Mouse (Mus musculus) limb, embryonic 11.5 days (tissue): Measurements from ENCODE around the gene Tmtc4. TPM values are rescaled to one million over a fixed set of nuclear protein-coding genes. Genes with fewer than 3 reads are reported as not detected.

Experiments used
- ATAC-seq: fragments of 200-750 bp; cut with Nextera tagmentation; 2 replicates; pipeline ENCODE4 v1.8.0; 2017; ENCODE audit warnings: low read depth; ENCODE audit not compliant: insufficient number of reproducible peaks, low FRiP score, low TSS enrichment
- DNase-seq: peaks from one replicate; pipeline ENCODE4 v3.0.0-alpha.2; 2015; ENCODE audit warnings: low spot score
- H3K27ac ChIP-seq: fragments of 300-500 bp; sonication (generic); replicated peaks from 2 replicates; pipeline ENCODE4 v1.5.1; 2014; ENCODE audit warnings: low read depth, mild to moderate bottlenecking, low read length
- H3K27me3 ChIP-seq: fragments of 300-500 bp; sonication (generic); 2 replicates; pipeline ENCODE4 v1.6.1; 2014; ENCODE audit warnings: mild to moderate bottlenecking, low read length, mixed read lengths; ENCODE audit not compliant: control insufficient read depth, insufficient read depth
- H3K36me3 ChIP-seq: fragments of 300-500 bp; sonication (generic); 2 replicates; pipeline ENCODE4 v1.6.1; 2014; ENCODE audit warnings: mild to moderate bottlenecking, low read length, moderate library complexity, mixed read lengths; ENCODE audit not compliant: control insufficient read depth, insufficient read depth
- H3K4me1 ChIP-seq: fragments of 300-500 bp; sonication (generic); 2 replicates; pipeline ENCODE4 v1.6.1; 2014; ENCODE audit warnings: low read length, mixed read lengths; ENCODE audit not compliant: control insufficient read depth, insufficient read depth
- H3K4me2 ChIP-seq: fragments of 300-500 bp; sonication (generic); 2 replicates; pipeline ENCODE4 v1.6.1; 2014; ENCODE audit warnings: low read depth, mild to moderate bottlenecking, moderate library complexity; ENCODE audit not compliant: severe bottlenecking
- H3K4me3 ChIP-seq: fragments of 300-500 bp; sonication (generic); 2 replicates; pipeline ENCODE4 v1.5.1; 2014; ENCODE audit warnings: low read depth, low read length
- H3K9ac ChIP-seq: fragments of 300-500 bp; sonication (generic); 2 replicates; pipeline ENCODE4 v1.6.1; 2014; ENCODE audit warnings: mild to moderate bottlenecking, low read length
- H3K9me3 ChIP-seq: fragments of 300-500 bp; sonication (generic); 2 replicates; pipeline ENCODE4 v1.6.1; 2016; ENCODE audit warnings: low read length; ENCODE audit not compliant: control insufficient read depth
- WGBS: fragments of 180-500 bp; shearing (Covaris S2); extraction: QIAGEN DNeasy Blood & Tissue Kit; methylation state at CpG from one replicate; pipeline ENCODE4 v1.1.7; 2014; 5-methylcytosine and 5-hydroxymethylcytosine counted together
- polyA plus RNA-seq: library from polyadenylated mRNA; unstranded; fragments of >200 nt; fragmentation: Nextera tagmentation; extraction: Ambion mirVana; gene quantifications from 2 replicates; pipeline ENCODE4 v1.2.1, GENCODE M21; 2014

Gene Tmtc4
- polyA plus RNA-seq, 1 experiment from 2014 or later, result 31.7 TPM

DNA sequence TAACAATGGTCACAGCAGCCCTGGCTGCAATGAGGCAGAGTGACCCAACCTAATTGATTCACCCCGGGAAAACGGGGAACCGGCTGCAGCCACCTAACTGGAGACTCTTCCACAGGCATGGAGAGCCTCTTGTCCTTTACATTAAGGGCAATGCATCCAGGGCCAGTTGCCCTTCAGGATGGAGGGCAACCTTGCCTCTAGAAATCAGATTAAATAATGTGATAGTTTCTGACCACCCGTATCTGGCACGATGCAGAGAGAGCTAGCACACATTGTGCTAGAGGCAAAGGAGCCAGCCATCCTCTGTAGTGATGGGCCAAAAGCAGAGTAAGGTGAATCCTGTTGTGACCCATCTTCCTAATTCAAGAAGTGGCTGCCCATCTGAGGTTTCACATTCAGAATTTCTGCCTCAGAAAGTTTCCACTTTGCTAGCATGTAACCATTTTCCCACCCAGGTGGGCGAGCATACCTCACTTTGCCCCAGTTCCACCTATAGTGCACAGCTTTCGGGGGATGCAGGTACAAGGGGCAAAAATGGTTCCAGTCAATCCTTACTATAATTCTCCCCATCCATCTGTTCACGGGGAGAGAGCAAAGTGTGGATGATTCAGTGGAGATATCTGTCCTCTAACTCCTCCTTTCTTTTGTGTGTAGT lies 1.9 kb downstream of the Tmtc4 start:
- WGBS, result 47% methylated on average over 8 of the region's 8 CpGs
- H3K9ac ChIP-seq, result peak overlapping the region; percentile 93
- H3K27me3 ChIP-seq, result no peaks in the 10 kb centered on the region
- H3K27ac ChIP-seq, result no peak overlapping the region
- no peaks in the 10 kb centered on the region for H3K36me3 ChIP-seq
- DNase-seq (no peak), ATAC-seq (no peak)
- H3K4me3 ChIP-seq, result peak overlapping the region; percentile 89
- H3K9me3 ChIP-seq, result no peaks in the 10 kb centered on the region
- H3K4me1 ChIP-seq, result peaks cover 6% of the 10 kb centered on the region; the same call in 1 of the 2 replicates
- H3K4me2 ChIP-seq, result peak overlapping the region; percentile 87

DNA sequence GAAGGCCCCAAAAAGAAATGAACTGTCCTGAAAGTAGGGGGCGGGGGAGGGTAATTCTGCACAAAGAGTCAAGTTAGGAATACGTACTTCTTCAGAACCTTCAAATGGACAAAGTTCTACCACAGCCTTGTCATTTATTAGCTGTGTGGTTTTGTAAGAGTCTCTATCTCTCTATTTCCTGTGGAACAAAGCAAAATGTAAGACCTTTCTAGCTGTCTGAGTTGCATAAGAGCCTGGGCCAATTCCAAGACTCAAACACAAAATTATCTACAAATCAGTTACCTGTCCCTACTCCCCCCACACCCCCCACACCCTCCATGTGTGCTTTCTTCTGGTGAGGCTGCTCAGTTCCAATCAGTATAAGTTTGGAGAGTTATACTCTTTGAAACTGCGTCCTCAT lies 5.0 kb downstream of the Tmtc4 start:
- WGBS, result 87% methylated on average over 3 of the region's 3 CpGs
- no peak overlapping the region for H3K4me2 ChIP-seq
- ATAC-seq (no peak), DNase-seq (no peak)
- H3K36me3 ChIP-seq, result no peaks in the 10 kb centered on the region
- H3K9me3 ChIP-seq, result no peaks in the 10 kb centered on the region
- no peak overlapping the region for H3K4me3 ChIP-seq
- no peaks in the 10 kb centered on the region for H3K27me3 ChIP-seq
- H3K27ac ChIP-seq, result no peak overlapping the region
- peaks cover 6% of the 10 kb centered on the region; the same call in 1 of the 2 replicates for H3K4me1 ChIP-seq
- H3K9ac ChIP-seq, result no peak overlapping the region

DNA sequence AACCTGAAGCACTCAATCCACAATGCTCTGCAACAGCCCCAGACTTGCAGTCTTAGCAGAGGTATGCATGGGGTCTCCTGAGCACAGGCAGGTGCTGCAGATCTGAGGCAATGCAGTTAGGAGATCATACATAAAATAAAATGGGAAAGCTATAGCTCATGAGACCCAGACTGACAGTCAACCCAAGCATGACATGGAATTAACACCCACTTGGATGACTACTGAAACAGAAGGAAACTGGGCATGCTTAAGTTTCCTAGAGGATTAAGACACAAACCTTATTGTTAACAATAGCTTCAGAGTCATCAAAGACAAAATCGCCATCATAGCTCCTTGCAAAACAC lies 6.1 kb downstream of the Tmtc4 start:
- no peaks in the 10 kb centered on the region for H3K36me3 ChIP-seq
- 94% methylated on average over 1 of the region's 1 CpGs for WGBS
- H3K9ac ChIP-seq, result no peak overlapping the region
- no peaks in the 10 kb centered on the region for H3K9me3 ChIP-seq
- H3K4me2 ChIP-seq, result no peak overlapping the region
- no peak for ATAC-seq
- H3K27me3 ChIP-seq, result no peaks in the 10 kb centered on the region
- DNase-seq, result no peak
- H3K4me1 ChIP-seq, result peaks cover 6% of the 10 kb centered on the region; the same call in 1 of the 2 replicates
- H3K4me3 ChIP-seq, result no peak overlapping the region
- H3K27ac ChIP-seq, result no peak overlapping the region

DNA sequence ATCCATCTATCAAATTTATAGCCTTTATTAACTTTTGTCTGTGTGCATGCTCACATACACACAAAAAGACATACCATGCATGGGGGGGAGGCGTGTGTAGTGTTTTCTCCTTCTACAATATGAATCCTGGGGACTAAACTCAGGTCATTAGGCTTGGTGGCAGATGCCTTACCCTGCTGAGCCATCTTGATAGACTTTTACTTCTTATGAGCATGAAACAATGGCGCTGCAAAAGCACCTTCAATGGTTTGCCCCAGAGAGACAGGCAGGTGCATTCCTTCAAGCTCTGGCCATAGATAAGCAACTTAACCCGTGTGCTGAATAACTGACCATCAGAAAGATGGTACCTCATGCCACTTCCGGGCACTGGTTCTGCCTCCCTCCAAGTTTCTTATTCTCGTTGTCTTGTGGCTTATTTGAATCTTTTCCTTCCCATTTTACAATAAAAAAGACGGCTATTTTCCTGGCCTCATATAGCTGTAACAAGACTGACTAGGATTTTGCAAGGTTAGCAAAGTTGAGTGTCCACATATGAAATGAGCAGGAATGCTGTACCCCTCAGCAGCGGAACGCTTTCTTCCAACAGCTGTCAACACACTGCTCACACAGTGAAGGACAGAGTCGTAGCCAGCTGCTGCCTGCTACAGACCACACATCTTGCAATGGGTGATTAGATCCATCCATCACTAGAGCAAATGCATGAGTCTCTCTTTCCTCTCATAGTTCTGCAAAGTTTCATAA lies 6.6 kb downstream of the Tmtc4 start:
- H3K4me3 ChIP-seq, result no peak overlapping the region
- H3K9me3 ChIP-seq, result no peaks in the 10 kb centered on the region
- H3K27ac ChIP-seq, result no peak overlapping the region
- DNase-seq (no peak), ATAC-seq (no peak; the same call in 1 of the 2 replicates)
- H3K27me3 ChIP-seq, result no peaks in the 10 kb centered on the region
- H3K9ac ChIP-seq, result no peak overlapping the region
- no peaks in the 10 kb centered on the region for H3K36me3 ChIP-seq
- peaks cover 6% of the 10 kb centered on the region; the same call in 1 of the 2 replicates for H3K4me1 ChIP-seq
- no peak overlapping the region for H3K4me2 ChIP-seq
- WGBS, result 85% methylated on average over 9 of the region's 9 CpGs

DNA sequence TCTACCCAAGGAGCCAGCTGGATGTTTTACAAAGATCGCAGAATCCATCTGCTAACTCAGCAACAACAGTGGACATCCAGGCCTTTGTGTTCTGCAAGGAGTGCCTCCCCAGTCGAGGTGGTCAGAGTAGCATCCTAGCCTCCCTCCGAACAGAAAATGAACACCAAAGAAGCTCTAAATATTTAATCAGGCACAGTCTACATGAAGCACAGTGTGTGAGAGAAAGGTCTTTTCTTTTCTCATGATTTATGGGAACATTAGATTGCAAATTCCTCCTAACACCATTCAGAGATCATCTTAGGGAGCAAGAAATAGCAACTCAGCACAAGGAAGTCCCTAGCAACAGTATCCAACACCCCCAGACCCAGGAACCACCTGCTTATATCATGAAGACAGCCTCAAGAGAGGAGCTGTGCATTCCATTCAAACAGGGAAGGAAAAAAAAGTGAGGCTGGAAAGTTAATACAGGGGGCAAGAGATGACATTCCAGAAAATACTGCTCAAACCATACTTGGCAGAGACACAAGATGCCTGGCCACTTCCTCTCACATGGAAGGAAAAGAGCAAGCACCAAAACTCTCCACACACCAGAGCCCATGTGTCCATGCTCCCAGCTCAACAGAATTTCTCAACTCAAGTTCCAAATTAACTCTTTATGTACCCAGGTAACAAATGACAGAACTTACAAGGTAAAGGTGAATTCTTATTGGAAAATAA lies 8.8 kb downstream of the Tmtc4 start:
- 85% methylated on average over 3 of the region's 3 CpGs for WGBS

DNA sequence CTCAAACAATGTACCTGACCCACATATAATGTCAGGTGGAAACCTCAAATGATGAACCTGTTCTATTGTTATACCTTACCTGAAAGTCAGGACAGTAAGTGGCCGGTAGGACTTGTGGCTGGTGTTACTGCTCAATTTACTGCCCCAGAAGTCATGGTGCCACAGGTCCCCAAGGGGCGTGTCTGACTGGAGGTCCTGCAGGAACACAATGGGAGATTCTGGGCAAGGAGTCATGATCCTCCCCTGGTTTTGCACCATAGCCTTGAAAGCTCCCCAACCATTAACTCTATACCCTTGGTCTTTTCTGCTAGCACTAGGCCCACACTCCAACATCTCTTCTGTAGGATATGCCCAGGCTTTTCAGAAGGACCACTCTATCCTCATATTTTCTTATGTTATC lies 10.7 kb downstream of the Tmtc4 start:
- ATAC-seq, result no peak

More for the DNA sequence above, 8.8 kb downstream of the Tmtc4 start:
- H3K36me3 ChIP-seq, result no peaks in the 10 kb centered on the region
- H3K9ac ChIP-seq, result no peak overlapping the region
- no peaks in the 10 kb centered on the region for H3K27me3 ChIP-seq
- H3K4me2 ChIP-seq, result no peak overlapping the region
- H3K4me1 ChIP-seq, result no peaks in the 10 kb centered on the region
- H3K27ac ChIP-seq, result no peak overlapping the region
- H3K4me3 ChIP-seq, result no peak overlapping the region
- ATAC-seq, result no peak
- no peak for DNase-seq
- H3K9me3 ChIP-seq, result no peaks in the 10 kb centered on the region

DNA sequence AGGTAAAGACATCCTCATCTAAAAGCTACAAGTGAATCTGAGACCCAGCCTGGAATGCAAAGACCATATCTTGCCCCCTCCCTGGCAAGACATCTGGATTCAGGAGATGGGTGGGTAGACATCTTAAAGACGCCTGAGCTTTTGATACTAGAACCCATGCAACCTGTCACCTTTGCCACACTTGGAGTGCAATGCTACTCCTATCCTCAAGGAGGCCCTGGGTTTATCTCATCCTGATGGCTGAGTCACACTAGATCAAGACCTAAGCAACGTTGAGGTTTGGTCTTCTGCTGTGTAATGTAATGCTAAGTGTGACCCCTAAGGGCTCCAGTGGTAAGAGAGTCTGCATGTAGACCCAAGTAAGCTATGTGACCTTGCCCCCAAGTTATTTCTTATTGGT lies 15.8 kb downstream of the Tmtc4 start:
- 69% methylated on average over 2 of the region's 2 CpGs for WGBS
- ATAC-seq, result no peak
- no peak overlapping the region for H3K4me2 ChIP-seq
- no peaks in the 10 kb centered on the region for H3K9me3 ChIP-seq
- no peak overlapping the region for H3K4me3 ChIP-seq
- H3K27me3 ChIP-seq, result no peaks in the 10 kb centered on the region
- H3K27ac ChIP-seq, result no peak overlapping the region
- no peaks in the 10 kb centered on the region for H3K36me3 ChIP-seq
- no peaks in the 10 kb centered on the region for H3K4me1 ChIP-seq
- DNase-seq, result no peak
- no peak overlapping the region for H3K9ac ChIP-seq

More for the DNA sequence above, 10.7 kb downstream of the Tmtc4 start:
- Histone ChIP-seq H3K36me3 (no peaks in the 10 kb centered on the region), H3K27ac (no peak overlapping the region), H3K27me3 (no peaks in the 10 kb centered on the region), H3K4me1 (no peaks in the 10 kb centered on the region), H3K4me2 (no peak overlapping the region), H3K9ac (no peak overlapping the region), H3K9me3 (no peaks in the 10 kb centered on the region), H3K4me3 (no peak overlapping the region)
- 90% methylated on average over 2 of the region's 2 CpGs for WGBS
- no peak for DNase-seq

DNA sequence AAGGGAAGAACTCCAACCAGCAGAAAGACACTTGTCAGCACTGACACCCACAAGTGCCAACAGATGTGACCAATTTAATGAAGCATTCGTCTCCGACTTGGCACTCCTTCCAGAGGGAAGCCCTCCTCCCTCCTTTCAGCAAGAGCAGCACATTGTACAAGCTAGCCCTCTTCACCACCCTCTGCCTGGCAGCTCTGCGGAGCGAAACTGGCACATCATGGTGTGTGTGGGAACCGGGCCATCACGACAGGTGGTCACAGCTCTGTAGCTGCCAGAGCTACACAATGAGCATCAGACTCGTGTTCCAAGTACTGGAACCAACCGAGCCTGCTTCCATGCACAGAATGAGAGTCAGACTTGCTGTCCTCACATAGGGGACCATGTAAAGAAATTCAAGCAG lies 25.9 kb downstream of the Tmtc4 start:
- Histone ChIP-seq H3K4me1 (0 out of 2 replicates have a peak, but pooled peaks cover 7% of the 10 kb centered on the region), H3K27ac (no peak overlapping the region), H3K27me3 (no peaks in the 10 kb centered on the region), H3K4me2 (no peak overlapping the region), H3K9me3 (no peaks in the 10 kb centered on the region), H3K4me3 (no peak overlapping the region), H3K9ac (no peak overlapping the region), H3K36me3 (no peaks in the 10 kb centered on the region)
- no peak for DNase-seq
- WGBS, result 83% methylated on average over 8 of the region's 8 CpGs
- ATAC-seq, result no peak
